Mouse (Mus musculus) E14TG2a.4 (cell line): ENCODE data around the gene Gapdhs.
A peak's percentile ranks its signal among the peaks of the same experiment; 100 is the strongest.

Experiments used
- H3K27me3 ChIP-seq: 2 replicates; pipeline ENCODE4 v1.6.1; 2014; ENCODE audit warnings: low read length, control low read depth; ENCODE audit not compliant: insufficient read depth
- H3K36me3 ChIP-seq: 2 replicates; pipeline ENCODE4 v1.6.1; 2014; ENCODE audit warnings: low read length, control low read depth; ENCODE audit not compliant: insufficient read depth
- H3K4me1 ChIP-seq: replicated peaks from 2 replicates; pipeline ENCODE4 v1.6.1; 2014; ENCODE audit warnings: low read depth, low read length, control low read depth
- H3K4me3 ChIP-seq: replicated peaks from 2 replicates; pipeline ENCODE4 v1.5.1; 2014; ENCODE audit warnings: mild to moderate bottlenecking, low read length
- H3K9me3 ChIP-seq: 2 replicates; pipeline ENCODE4 v1.6.1; 2014; ENCODE audit warnings: low read length, control low read depth
- CTCF ChIP-seq: conservative IDR thresholded peaks from 2 replicates; pipeline ENCODE4 v1.5.1; 2014; ENCODE audit warnings: low read length
- NANOG ChIP-seq: IDR thresholded peaks from 2 replicates; pipeline ENCODE4 v1.6.1; 2014; ENCODE audit warnings: borderline replicate concordance, low read length, mixed read lengths
- POU5F1 ChIP-seq: IDR thresholded peaks from 2 replicates; pipeline ENCODE4 v1.6.1; 2014; ENCODE audit warnings: low read length, borderline replicate concordance

Gene Gapdhs

DNA sequence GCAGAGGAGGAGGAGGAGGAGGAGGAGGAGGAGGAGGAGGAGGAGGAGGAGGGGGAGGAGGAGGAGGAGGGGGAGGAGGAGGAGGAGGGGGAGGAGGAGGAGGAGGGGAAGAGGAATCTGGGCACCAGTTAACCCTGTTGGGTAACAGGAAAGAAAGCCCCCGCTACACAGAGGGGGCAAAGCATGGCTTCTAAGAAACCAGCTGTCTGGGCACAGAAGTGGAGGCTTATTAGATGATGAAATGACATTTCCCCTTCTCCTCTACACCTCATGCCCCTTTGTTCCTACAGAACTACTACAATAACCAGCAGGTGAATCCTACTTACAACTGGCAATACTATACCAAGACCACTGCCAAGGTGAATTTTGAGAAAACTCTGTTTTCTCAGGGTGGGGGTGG is 34.4 kb upstream of the Gapdhs start:
- peaks cover 36% of the 10 kb centered on the region for H3K4me1 ChIP-seq
- no peak overlapping the region for H3K4me3 ChIP-seq
- TF ChIP-seq NANOG = no peak
- no peak for TF ChIP-seq CTCF
- TF ChIP-seq POU5F1 = no peak
- H3K36me3 ChIP-seq = no peaks in the 10 kb centered on the region
- H3K27me3 ChIP-seq = peaks cover 55% of the 10 kb centered on the region
- H3K9me3 ChIP-seq = peaks cover 6% of the 10 kb centered on the region; the same call in 1 of the 2 replicates

DNA sequence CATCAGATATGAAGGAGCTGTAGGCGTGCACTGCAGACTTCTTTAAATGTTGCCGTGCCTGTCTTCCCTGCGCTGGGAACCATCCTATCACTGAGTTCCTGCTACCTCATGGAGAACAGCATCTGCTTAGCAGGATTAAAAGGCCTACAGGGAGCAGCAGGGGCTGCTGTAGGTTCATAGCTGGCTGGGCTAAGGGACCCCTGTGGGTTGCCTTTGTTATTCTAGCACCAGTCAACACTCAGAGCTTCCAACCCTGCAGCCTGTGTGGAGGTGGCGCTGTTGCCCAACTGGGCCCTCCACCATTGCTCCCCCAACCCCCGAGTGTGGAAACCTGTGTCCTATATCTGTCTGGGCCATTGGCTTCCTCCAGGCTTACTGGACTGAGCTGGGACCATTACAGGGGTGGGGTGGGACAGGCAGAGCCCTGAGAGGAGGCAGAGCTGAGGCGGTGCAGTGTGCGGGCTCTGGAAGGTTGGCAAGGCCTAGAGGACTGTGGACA is 33.6 kb upstream of the Gapdhs start:
- TF ChIP-seq NANOG (no peak), CTCF (peak; percentile 13; the same call in 1 of the 2 replicates)
- H3K36me3 ChIP-seq = no peaks in the 10 kb centered on the region
- H3K27me3 ChIP-seq = peaks cover 50% of the 10 kb centered on the region
- H3K9me3 ChIP-seq = peaks cover 6% of the 10 kb centered on the region; the same call in 1 of the 2 replicates
- no peak overlapping the region for H3K4me3 ChIP-seq
- H3K4me1 ChIP-seq = peaks cover 36% of the 10 kb centered on the region

- H3K27me3 ChIP-seq = peaks cover 53% of the 10 kb centered on the region
- peaks cover 38% of the 10 kb centered on the region for H3K4me1 ChIP-seq
- no peak overlapping the region for H3K4me3 ChIP-seq
- H3K36me3 ChIP-seq = no peaks in the 10 kb centered on the region
- H3K9me3 ChIP-seq = peaks cover 6% of the 10 kb centered on the region; the same call in 1 of the 2 replicates
- no peak for TF ChIP-seq POU5F1
- no peak for TF ChIP-seq CTCF
- TF ChIP-seq NANOG = no peak
Measured at GRCm38 (mm10) chr7:30776104-30776503, 32.6 kb upstream of the Gapdhs start.

- peaks cover 40% of the 10 kb centered on the region for H3K4me1 ChIP-seq
- H3K9me3 ChIP-seq = peaks cover 6% of the 10 kb centered on the region; the same call in 1 of the 2 replicates
- peaks cover 58% of the 10 kb centered on the region for H3K27me3 ChIP-seq
- H3K4me3 ChIP-seq = no peak overlapping the region
- no peak for TF ChIP-seq CTCF
- no peak for TF ChIP-seq POU5F1
- TF ChIP-seq NANOG = no peak
- H3K36me3 ChIP-seq = no peaks in the 10 kb centered on the region
Measured at GRCm38 (mm10) chr7:30769236-30769635, 25.8 kb upstream of the Gapdhs start.

- H3K27me3 ChIP-seq = peaks cover 69% of the 10 kb centered on the region
- no peak overlapping the region for H3K4me3 ChIP-seq
- H3K4me1 ChIP-seq = peaks cover 55% of the 10 kb centered on the region
- peak; percentile 16; the same call in 1 of the 2 replicates for TF ChIP-seq CTCF
- no peak for TF ChIP-seq NANOG
- TF ChIP-seq POU5F1 = no peak
- H3K9me3 ChIP-seq = no peaks in the 10 kb centered on the region
- no peaks in the 10 kb centered on the region for H3K36me3 ChIP-seq
Measured at GRCm38 (mm10) chr7:30766408-30766807, 22.9 kb upstream of the Gapdhs start.

DNA sequence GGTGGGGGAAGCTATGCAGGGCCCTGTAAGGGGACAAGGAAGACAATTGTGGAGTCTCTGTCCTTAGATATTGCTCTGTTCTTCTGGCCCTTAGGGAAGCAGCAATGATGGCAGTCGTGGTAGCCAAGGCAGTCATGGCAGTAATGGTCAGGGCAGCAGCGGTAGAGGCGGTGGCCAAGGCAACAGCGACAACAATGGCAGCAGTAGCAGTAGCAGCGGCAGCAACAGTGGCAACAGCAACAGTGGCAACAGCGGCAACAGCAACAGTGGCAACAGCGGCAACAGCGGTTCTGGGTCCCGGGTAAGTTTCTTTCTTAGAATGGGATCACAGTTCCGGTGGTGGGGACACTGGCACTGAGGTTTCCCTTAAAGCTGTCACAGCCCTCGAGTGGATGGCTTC is 21.7 kb upstream of the Gapdhs start:
- Histone ChIP-seq H3K9me3 (no peaks in the 10 kb centered on the region), H3K27me3 (peaks cover 64% of the 10 kb centered on the region), H3K4me3 (no peak overlapping the region), H3K36me3 (no peaks in the 10 kb centered on the region), H3K4me1 (peaks cover 52% of the 10 kb centered on the region)
- TF ChIP-seq POU5F1 = no peak
- TF ChIP-seq NANOG = no peak
- no peak for TF ChIP-seq CTCF

DNA sequence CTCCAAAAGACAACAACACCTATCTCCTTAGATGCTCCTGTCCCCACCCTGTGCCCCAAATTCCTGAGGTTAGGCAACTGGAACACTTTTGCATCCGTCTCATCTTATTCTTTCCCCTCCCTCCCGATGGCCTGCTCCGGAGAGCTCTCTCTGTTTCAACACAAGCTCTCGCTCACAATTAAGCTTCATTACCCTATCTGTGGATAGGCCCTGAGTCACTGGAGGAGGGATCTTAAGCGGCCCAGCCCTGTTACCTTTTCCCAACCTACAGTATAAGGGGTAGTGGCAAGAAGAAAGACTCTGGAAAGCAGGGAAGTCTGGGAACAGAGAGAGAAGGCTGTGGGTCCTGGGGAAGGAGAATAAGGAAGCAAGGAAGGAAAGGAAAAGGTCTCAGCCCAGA is 20.0 kb upstream of the Gapdhs start, which contains the start of gene Dmkn:
TSS of gene Dmkn (plus strand) at position 301 of the 400 bp plus-strand sequence.
- Histone ChIP-seq H3K9me3 (no peaks in the 10 kb centered on the region), H3K4me1 (peaks cover 44% of the 10 kb centered on the region), H3K36me3 (no peaks in the 10 kb centered on the region), H3K4me3 (no peak within 1 kb of the TSS), H3K27me3 (peaks cover 51% of the 10 kb centered on the region)
- TF ChIP-seq POU5F1 = no peak
- TF ChIP-seq NANOG = no peak
- TF ChIP-seq CTCF = no peak

DNA sequence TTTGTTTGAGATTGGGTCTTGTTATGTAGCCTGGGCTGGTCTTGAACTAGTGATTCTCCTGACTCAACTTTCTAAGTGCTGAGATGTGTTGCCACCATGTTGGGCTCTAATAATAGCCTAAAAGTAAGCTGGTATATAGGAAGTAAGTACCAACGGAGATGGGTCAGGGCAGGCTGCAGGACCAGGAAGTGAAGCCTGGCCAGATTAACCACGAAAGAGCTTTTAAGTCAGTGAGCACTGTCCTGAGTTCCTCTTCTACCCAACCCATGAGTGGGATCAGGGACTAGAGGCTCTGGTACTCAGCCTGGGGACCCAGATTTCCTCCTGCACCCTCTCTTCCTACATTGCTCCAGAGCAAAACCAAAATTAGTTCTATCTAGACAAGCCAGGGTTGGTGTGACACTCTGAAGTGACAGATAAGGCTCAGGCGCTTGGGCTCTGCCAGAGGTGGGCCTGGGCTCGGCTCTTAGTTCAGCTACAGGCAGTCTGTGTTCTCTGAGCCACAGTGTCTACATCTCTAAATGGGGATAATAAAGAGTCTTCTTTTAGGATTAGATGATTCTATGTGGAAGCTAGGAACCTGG is 18.4 kb upstream of the Gapdhs start:
- H3K4me3 ChIP-seq = no peak overlapping the region
- no peak for TF ChIP-seq POU5F1
- no peak for TF ChIP-seq CTCF
- no peak for TF ChIP-seq NANOG
- no peaks in the 10 kb centered on the region for H3K36me3 ChIP-seq
- no peaks in the 10 kb centered on the region for H3K9me3 ChIP-seq
- H3K27me3 ChIP-seq = peaks cover 47% of the 10 kb centered on the region
- H3K4me1 ChIP-seq = peaks cover 45% of the 10 kb centered on the region

- peaks cover 36% of the 10 kb centered on the region for H3K4me1 ChIP-seq
- H3K36me3 ChIP-seq = no peaks in the 10 kb centered on the region
- no peak overlapping the region for H3K4me3 ChIP-seq
- H3K9me3 ChIP-seq = peaks cover 10% of the 10 kb centered on the region
- H3K27me3 ChIP-seq = peaks cover 43% of the 10 kb centered on the region
- TF ChIP-seq POU5F1 (no peak), NANOG (no peak), CTCF (peak; percentile 20)
Measured at GRCm38 (mm10) chr7:30758853-30759252, 15.4 kb upstream of the Gapdhs start.
